Mouse (Mus musculus) kidney, embryonic 15.5 days (tissue): ENCODE results near the gene Hoxa9. TPM values are rescaled to one million over a fixed set of nuclear protein-coding genes. Genes with fewer than 3 reads are reported as not detected.

ENCODE experiments used
- ATAC-seq: fragments of 200-750 bp; cut with Nextera tagmentation; replicated peaks from 2 replicates; pipeline ENCODE4 v1.8.0; 2017; ENCODE audit warnings: moderate TSS enrichment; ENCODE audit not compliant: low FRiP score
- H3K27ac ChIP-seq: fragments of 300-500 bp; sonication (generic); 2 replicates; pipeline ENCODE4 v1.5.1; 2015; ENCODE audit warnings: mild to moderate bottlenecking, inconsistent platforms
- H3K27me3 ChIP-seq: fragments of 300-500 bp; sonication (generic); 2 replicates; pipeline ENCODE4 v1.6.1; 2015; ENCODE audit warnings: inconsistent platforms
- H3K36me3 ChIP-seq: fragments of 300-500 bp; sonication (generic); 2 replicates; pipeline ENCODE4 v1.6.1; 2015; ENCODE audit warnings: inconsistent platforms
- H3K4me1 ChIP-seq: fragments of 300-500 bp; sonication (generic); 2 replicates; pipeline ENCODE4 v1.6.1; 2015; ENCODE audit warnings: inconsistent platforms
- H3K4me2 ChIP-seq: fragments of 300-500 bp; sonication (generic); 2 replicates; pipeline ENCODE4 v1.6.1; 2015; ENCODE audit warnings: moderate library complexity, mild to moderate bottlenecking, inconsistent platforms
- H3K4me3 ChIP-seq: fragments of 300-500 bp; sonication (generic); replicated peaks from 2 replicates; pipeline ENCODE4 v1.5.1; 2015; ENCODE audit warnings: mild to moderate bottlenecking, inconsistent platforms
- H3K9ac ChIP-seq: fragments of 300-500 bp; sonication (generic); 2 replicates; pipeline ENCODE4 v1.6.1; 2015; ENCODE audit warnings: mild to moderate bottlenecking, inconsistent platforms
- H3K9me3 ChIP-seq: fragments of 300-500 bp; sonication (generic); replicated peaks from 2 replicates; pipeline ENCODE4 v1.6.1; 2016; ENCODE audit warnings: inconsistent platforms
- WGBS: fragments of 180-500 bp; shearing (Covaris S2); methylation state at CpG from one replicate; pipeline ENCODE4 v1.1.7; 2015; ENCODE audit warnings: mixed read lengths; 5-methylcytosine and 5-hydroxymethylcytosine counted together
- polyA plus RNA-seq: library from polyadenylated mRNA; unstranded; fragments of >200 nt; fragmentation: Nextera tagmentation; extraction: Ambion mirVana; gene quantifications from 2 replicates; pipeline ENCODE4 v1.2.1, GENCODE M21; 2015

Hoxa9 gene
- polyA plus RNA-seq, 1 experiment from 2014 or later = 53.4 TPM

DNA sequence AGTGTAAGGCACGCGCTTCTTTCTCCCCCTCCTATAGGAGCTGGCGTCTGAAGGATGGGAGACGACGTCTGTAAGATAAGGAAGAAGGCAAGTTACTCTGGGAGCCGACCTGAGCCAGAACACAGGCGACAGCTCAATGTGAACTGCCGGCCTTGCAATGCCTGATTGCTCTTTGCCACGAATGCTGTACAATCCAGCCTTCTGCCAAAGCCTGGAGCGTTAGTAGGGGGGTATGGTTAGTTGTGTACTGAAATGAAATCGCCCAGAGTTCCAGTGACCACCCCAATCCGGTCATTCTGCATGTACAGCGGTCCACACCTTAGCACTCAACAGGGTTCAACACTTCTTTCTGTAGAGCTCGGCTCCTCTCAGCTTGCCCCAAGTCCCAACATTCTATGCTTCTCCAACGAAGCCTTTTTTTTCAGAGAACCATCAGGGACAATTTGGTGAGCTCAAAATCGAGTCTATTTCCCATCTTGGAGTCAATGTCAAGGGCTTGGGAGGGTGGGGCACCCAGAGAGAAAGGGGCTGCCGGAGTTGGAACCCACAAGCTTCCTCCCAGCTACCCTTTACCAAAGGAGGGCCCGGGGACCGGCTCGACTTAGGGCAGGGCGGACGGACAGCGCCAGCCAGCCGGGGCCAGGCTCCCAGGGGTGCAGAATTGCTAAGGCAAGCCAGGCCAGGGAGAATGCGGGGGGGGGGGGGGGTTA lies 28.3 kb upstream of the Hoxa9 start:
- Histone ChIP-seq H3K4me2 (peak overlapping the region; percentile 74), H3K9ac (no peak overlapping the region), H3K36me3 (no peaks in the 10 kb centered on the region), H3K4me3 (peak overlapping the region; percentile 46), H3K9me3 (no peaks in the 10 kb centered on the region), H3K27ac (no peak overlapping the region), H3K27me3 (peaks cover 90% of the 10 kb centered on the region), H3K4me1 (peaks cover 22% of the 10 kb centered on the region)
- WGBS = under 1% methylated on average over 24 of the region's 25 CpGs
- 0 out of 2 replicates have a peak, but pooled peaks have one; percentile 28 for ATAC-seq

- Histone ChIP-seq H3K4me3 (no peak overlapping the region), H3K36me3 (no peaks in the 10 kb centered on the region), H3K9ac (no peak overlapping the region), H3K27me3 (peaks cover 89% of the 10 kb centered on the region), H3K4me1 (peaks cover 38% of the 10 kb centered on the region), H3K4me2 (no peak overlapping the region), H3K9me3 (no peaks in the 10 kb centered on the region), H3K27ac (no peak overlapping the region)
- WGBS = under 1% methylated on average over 6 of the region's 6 CpGs
- no peak for ATAC-seq
These were observed 26.1 kb upstream of the Hoxa9 start for GRCm38 (mm10) chr6:52256956-52257355.

DNA sequence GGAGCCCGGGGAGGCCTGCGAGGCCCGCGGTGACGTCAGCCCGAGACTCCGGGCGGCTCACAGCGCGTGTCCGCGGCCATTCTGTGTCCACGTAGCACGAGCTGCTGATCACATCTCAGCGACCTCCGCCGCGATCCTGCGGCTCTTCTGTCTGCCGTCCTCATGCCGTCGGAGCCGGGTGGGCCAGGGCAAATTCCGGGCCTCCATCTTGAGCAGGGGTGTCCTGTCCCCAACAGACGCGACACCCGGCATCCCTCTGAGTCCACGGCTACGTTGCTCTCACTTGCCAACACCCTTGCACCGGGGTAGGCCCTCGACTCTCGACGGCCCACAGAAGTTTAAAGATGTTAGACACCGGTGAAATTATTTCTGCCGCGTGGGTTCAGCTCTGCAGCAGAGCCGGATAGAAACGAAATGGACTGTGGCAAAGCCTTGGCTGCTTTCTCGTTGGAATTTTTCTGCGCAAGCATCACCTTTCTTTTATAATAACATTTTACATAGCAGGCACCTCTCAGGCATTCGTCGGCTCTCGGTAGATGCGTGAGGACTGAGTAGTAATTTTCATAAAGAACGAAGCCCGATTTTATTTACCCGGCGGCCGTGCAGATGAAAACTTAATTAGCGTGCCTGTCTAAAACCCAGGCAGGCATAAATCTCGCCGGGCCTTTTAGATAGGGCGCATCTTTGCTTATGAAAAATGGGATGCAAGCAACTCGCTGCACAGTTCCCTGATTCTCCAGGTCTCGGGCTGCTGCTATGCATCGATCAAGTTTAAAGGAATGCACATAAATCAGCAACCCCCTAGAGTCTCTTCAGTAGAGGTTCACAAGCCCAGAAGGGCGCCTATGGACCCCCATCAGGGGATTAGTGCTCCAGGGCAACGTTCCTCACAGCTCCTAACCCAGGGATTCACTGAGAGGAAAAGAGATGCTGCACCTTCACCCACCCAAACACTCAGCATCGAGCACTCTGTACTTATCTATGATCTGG lies 22.9 kb upstream of the Hoxa9 start:
- Histone ChIP-seq H3K4me2 (peak overlapping the region; percentile 59), H3K4me3 (peak overlapping the region; percentile 36), H3K27ac (no peak overlapping the region), H3K27me3 (peaks cover 85% of the 10 kb centered on the region), H3K9ac (no peak overlapping the region), H3K9me3 (no peaks in the 10 kb centered on the region), H3K36me3 (no peaks in the 10 kb centered on the region), H3K4me1 (peaks cover 34% of the 10 kb centered on the region)
- 2% methylated on average over 59 of the region's 59 CpGs for WGBS
- ATAC-seq = 0 out of 2 replicates have a peak, but pooled peaks have one; percentile 21

- no peaks in the 10 kb centered on the region for H3K36me3 ChIP-seq
- H3K9ac ChIP-seq = no peak overlapping the region
- H3K27me3 ChIP-seq = peaks cover 81% of the 10 kb centered on the region
- H3K4me1 ChIP-seq = peaks cover 42% of the 10 kb centered on the region
- no peaks in the 10 kb centered on the region for H3K9me3 ChIP-seq
- 9% methylated on average over 35 of the region's 35 CpGs for WGBS
- H3K4me3 ChIP-seq = peak overlapping the region; percentile 36
- no peak overlapping the region for H3K27ac ChIP-seq
- ATAC-seq = peak; percentile 43
- H3K4me2 ChIP-seq = peak overlapping the region; percentile 59
These were observed 22.0 kb upstream of the Hoxa9 start for GRCm38 (mm10) chr6:52252775-52253376.

- no peaks in the 10 kb centered on the region for H3K9me3 ChIP-seq
- H3K27ac ChIP-seq = no peak overlapping the region
- peak overlapping the region; percentile 36; the same call in 1 of the 2 replicates for H3K4me3 ChIP-seq
- H3K27me3 ChIP-seq = peaks cover 78% of the 10 kb centered on the region
- H3K4me1 ChIP-seq = peaks cover 42% of the 10 kb centered on the region
- H3K4me2 ChIP-seq = peak overlapping the region; percentile 59
- no peak for ATAC-seq
- WGBS = 29% methylated on average over 24 of the region's 24 CpGs
- no peak overlapping the region for H3K9ac ChIP-seq
- no peaks in the 10 kb centered on the region for H3K36me3 ChIP-seq
These were observed 21.3 kb upstream of the Hoxa9 start for GRCm38 (mm10) chr6:52252016-52252774.

DNA sequence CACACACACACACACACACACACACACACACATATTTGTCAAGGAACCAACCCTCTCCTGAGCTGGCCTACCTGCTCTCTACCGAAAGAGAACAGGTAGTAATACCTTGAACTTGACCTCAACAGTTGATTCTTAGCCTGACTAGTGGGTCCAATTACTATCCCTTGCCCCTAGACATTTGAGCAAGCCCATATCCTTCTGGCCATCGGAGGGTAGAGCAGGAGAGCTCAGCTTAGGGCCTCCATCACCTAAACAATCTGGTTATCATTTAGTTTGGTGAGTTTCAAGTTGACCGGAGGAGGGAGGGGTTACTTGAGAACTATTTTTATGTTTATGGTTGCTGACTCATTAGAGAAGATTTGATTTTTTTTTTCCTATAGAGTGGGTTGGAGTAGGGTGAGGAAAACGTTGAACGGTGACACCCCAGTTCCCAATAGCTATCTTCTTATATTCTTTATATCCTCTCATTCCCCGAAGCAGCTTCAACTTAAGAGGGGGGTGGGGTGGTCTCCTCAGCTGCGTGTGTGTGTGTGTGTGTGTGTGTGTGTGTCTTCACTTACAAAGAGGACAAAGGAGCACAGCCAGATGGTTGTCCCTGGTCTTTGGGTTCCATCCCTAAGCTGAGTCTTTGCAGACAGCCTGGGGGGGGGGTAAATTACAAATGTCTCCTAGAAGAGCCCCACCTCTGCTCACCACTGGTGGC lies 20.4 kb upstream of the Hoxa9 start:
- Histone ChIP-seq H3K4me2 (no peak overlapping the region), H3K9me3 (no peaks in the 10 kb centered on the region), H3K4me3 (no peak overlapping the region), H3K9ac (no peak overlapping the region), H3K27me3 (peaks cover 71% of the 10 kb centered on the region), H3K4me1 (peaks cover 44% of the 10 kb centered on the region), H3K27ac (no peak overlapping the region), H3K36me3 (no peaks in the 10 kb centered on the region)
- WGBS = 40% methylated on average over 7 of the region's 7 CpGs
- ATAC-seq = no peak

- Histone ChIP-seq H3K4me2 (peak overlapping the region; percentile 74), H3K9me3 (no peaks in the 10 kb centered on the region), H3K4me3 (peak overlapping the region; percentile 39), H3K27me3 (peaks cover 58% of the 10 kb centered on the region), H3K27ac (peak overlapping the region; percentile 86; the same call in 1 of the 2 replicates), H3K9ac (0 out of 2 replicates have a peak overlapping the region, but pooled peaks have one; percentile 42), H3K4me1 (peaks cover 47% of the 10 kb centered on the region), H3K36me3 (no peaks in the 10 kb centered on the region)
- no peak for ATAC-seq
- WGBS = 32% methylated on average over 4 of the region's 4 CpGs
These were observed 18.9 kb upstream of the Hoxa9 start for GRCm38 (mm10) chr6:52249826-52250225.

- no peaks in the 10 kb centered on the region for H3K9me3 ChIP-seq
- H3K36me3 ChIP-seq = no peaks in the 10 kb centered on the region
- peak overlapping the region; percentile 42 for H3K9ac ChIP-seq
- H3K4me3 ChIP-seq = peak overlapping the region; percentile 39
- WGBS = 5% methylated on average over 16 of the region's 16 CpGs
- H3K4me1 ChIP-seq = peaks cover 47% of the 10 kb centered on the region
- peak overlapping the region; percentile 86 for H3K27ac ChIP-seq
- peak overlapping the region; percentile 74 for H3K4me2 ChIP-seq
- ATAC-seq = no peak
- peaks cover 57% of the 10 kb centered on the region for H3K27me3 ChIP-seq
These were observed 18.5 kb upstream of the Hoxa9 start for GRCm38 (mm10) chr6:52249415-52249738.

- peaks cover 52% of the 10 kb centered on the region for H3K27me3 ChIP-seq
- peak overlapping the region; percentile 86 for H3K27ac ChIP-seq
- no peak for ATAC-seq
- 5% methylated on average over 27 of the region's 27 CpGs for WGBS
- H3K36me3 ChIP-seq = no peaks in the 10 kb centered on the region
- no peaks in the 10 kb centered on the region for H3K9me3 ChIP-seq
- H3K4me1 ChIP-seq = peaks cover 43% of the 10 kb centered on the region
- H3K4me2 ChIP-seq = peak overlapping the region; percentile 74
- H3K4me3 ChIP-seq = peak overlapping the region; percentile 39
- H3K9ac ChIP-seq = peak overlapping the region; percentile 42
These were observed 17.9 kb upstream of the Hoxa9 start for GRCm38 (mm10) chr6:52248638-52249414.

DNA sequence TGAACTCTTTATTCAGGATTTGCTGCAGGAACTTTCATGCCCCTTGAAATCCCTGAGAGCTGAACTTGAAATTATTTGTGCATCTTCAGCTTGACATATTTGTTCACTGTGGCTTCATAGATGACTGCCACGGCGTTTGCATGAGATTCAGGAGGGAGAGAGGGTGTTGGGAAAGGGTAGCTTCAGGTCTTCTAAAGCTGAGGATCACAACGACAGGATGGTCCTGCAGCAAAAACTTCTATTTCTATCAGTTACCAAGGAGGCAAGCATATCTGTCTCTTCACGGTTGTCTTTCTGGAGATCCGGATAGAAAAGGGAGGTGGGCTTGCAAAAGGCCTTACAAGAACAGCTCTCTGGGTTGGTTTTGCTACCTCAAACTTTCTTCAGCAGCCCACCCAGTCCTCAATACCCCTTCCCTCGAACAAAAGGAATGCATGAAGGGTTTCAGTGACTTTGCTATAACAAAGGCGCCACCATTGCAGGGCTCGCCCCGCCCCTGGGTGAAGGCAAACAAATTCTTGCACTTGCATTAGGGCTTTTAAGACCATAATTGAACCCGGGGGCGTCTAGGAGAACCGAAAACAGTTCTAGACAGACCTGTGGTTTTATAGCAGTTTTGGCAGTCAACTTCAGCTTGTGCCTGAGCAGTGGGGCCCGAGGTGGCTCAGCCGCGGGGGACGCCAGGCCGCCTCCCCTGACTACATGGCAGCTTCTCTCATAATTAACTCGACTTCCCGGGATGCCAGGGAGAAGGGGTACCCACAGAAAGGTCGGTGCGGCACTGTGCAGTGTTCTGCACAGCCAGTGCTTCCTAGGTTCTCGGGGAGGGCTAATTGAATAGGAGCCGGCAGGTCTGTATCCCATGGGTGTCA lies 17.1 kb upstream of the Hoxa9 start:
- Histone ChIP-seq H3K36me3 (no peaks in the 10 kb centered on the region), H3K4me1 (peaks cover 43% of the 10 kb centered on the region), H3K27me3 (peaks cover 53% of the 10 kb centered on the region), H3K27ac (peak overlapping the region; percentile 86), H3K9ac (peak overlapping the region; percentile 42), H3K4me2 (peak overlapping the region; percentile 74), H3K9me3 (no peaks in the 10 kb centered on the region), H3K4me3 (peak overlapping the region; percentile 39)
- 5% methylated on average over 23 of the region's 23 CpGs for WGBS
- ATAC-seq = no peak
